Comparison of ENCODE assay signal across 33 mouse cellular contexts in the genomic region with DNA sequence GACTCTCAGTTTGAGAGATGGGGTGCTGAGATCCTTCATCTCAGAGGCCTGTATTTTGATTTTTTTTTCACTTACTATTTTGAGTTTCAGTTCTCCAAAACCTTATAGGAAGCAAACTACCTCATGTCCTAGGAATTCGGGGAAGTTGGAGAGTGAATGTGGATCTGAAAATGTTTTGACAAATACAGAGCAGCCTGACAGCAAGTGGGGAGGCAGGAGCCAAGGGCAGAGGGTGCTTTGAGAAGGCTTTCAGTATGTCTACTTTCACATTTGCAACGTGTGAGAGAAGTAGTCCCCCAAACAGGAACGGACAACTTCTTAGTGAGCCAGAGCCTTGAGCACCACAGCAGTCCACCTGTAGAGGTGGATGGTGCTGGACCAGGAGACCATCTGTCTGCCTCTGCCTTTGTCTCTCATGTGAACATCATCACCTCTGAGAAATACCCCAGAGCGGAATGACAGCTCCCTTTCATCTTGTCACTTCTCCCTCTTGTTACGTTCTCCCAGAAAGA. TPM values are rescaled to one million over a fixed set of nuclear protein-coding genes. Genes with fewer than 3 reads are reported as not detected.
DNase-seq lines count a peak whose midpoint lies in the region; ATAC-seq lines count a peak whose summit lies in the region.
"Had no signal": no experiment of that assay in that cellular context is flagged by ENCODE, and none has a peak within 500 bp of the region (broad histone marks: within the 10 kb centered on the region; RNA-seq: fewer than 3 reads in every experiment).

No protein-coding gene starts in this region.

- no peaks in the 10 kb centered on the region for H3K36me3 ChIP-seq in midbrain, embryonic 15.5 days (replicated peaks)
- H3K36me3 ChIP-seq: embryonic facial prominence, embryonic 13.5 days; heart, embryonic 15.5 days; intestine, embryonic 15.5 days; limb, embryonic 13.5 days; liver, embryonic 15.5 days; neural tube, embryonic 15.5 days had no signal

- no peak overlapping the region for H3K9ac ChIP-seq in midbrain, embryonic 15.5 days
- H3K9ac ChIP-seq: embryonic facial prominence, embryonic 13.5 days; forebrain, embryonic 13.5 days; heart, embryonic 15.5 days; intestine, embryonic 15.5 days; limb, embryonic 13.5 days; liver, embryonic 15.5 days; neural tube, embryonic 15.5 days had no signal

- H3K4me3 ChIP-seq in midbrain, embryonic 15.5 days = no peak overlapping the region
- H3K4me3 ChIP-seq: embryonic facial prominence, embryonic 13.5 days; erythroblast, embryonic 14.5 days; forebrain, embryonic 13.5 days; heart, embryonic 15.5 days; intestine, embryonic 15.5 days; limb, embryonic 13.5 days; liver, embryonic 15.5 days; neural tube, embryonic 15.5 days had no signal

- ATAC-seq in common myeloid progenitor, adult 5-6 weeks (replicated peaks; ENCODE audit: low read depth, poor library complexity, severe bottlenecking) = peak; percentile 37; the same call in 1 of the 2 replicates
- ATAC-seq in monocyte, adult 5-6 weeks (replicated peaks; ENCODE audit: insufficient number of reproducible peaks, low FRiP score, low TSS enrichment, poor library complexity, severe bottlenecking) = peak; percentile 57
- ATAC-seq in midbrain, embryonic 15.5 days (replicated peaks) = no peak
- ATAC-seq: CD4-positive, CD25-positive, alpha-beta regulatory T cell, adult 4 months; forebrain, embryonic 13.5 days; hindbrain, embryonic 16.5 days; intestine, embryonic 15.5 days; lung, postnatal 0 days had no signal

- no peaks in the 10 kb centered on the region for H3K27me3 ChIP-seq in midbrain, embryonic 15.5 days (replicated peaks)
- H3K27me3 ChIP-seq: embryonic facial prominence, embryonic 13.5 days; forebrain, embryonic 13.5 days; heart, embryonic 15.5 days; intestine, embryonic 15.5 days; limb, embryonic 13.5 days; liver, embryonic 15.5 days; neural tube, embryonic 15.5 days had no signal

- no peaks in the 10 kb centered on the region for H3K4me1 ChIP-seq in midbrain, embryonic 15.5 days
- H3K4me1 ChIP-seq: embryonic facial prominence, embryonic 13.5 days; forebrain, embryonic 13.5 days; heart, embryonic 15.5 days; intestine, embryonic 15.5 days; limb, embryonic 13.5 days; neural tube, embryonic 15.5 days had no signal

- no peak overlapping the region for H3K4me2 ChIP-seq in midbrain, embryonic 15.5 days
- H3K4me2 ChIP-seq: embryonic facial prominence, embryonic 13.5 days; forebrain, embryonic 13.5 days; heart, embryonic 15.5 days; intestine, embryonic 15.5 days; limb, embryonic 13.5 days; liver, embryonic 15.5 days; neural tube, embryonic 15.5 days had no signal

- 78% methylated on average over 5 of the region's 5 CpGs for WGBS in midbrain, embryonic 15.5 days

- intact Hi-C loops in heart, postnatal 14 days (cut with DNase I) = no loop called here
- intact Hi-C loops in left cerebral cortex, postnatal 36 days (cut with DNase I) = no loop called here

- H3K27ac ChIP-seq in midbrain, embryonic 15.5 days = no peak overlapping the region
- H3K27ac ChIP-seq: embryonic facial prominence, embryonic 13.5 days; forebrain, embryonic 13.5 days; heart, embryonic 15.5 days; intestine, embryonic 15.5 days; limb, embryonic 13.5 days; liver, embryonic 15.5 days; neural tube, embryonic 15.5 days had no signal

- no peaks in the 10 kb centered on the region for H3K9me3 ChIP-seq in midbrain, embryonic 15.5 days
- H3K9me3 ChIP-seq: embryonic facial prominence, embryonic 13.5 days; forebrain, embryonic 13.5 days; heart, embryonic 15.5 days; intestine, embryonic 15.5 days; limb, embryonic 13.5 days; liver, embryonic 15.5 days; neural tube, embryonic 15.5 days had no signal

- peak; percentile 88 for DNase-seq in heart, adult 11 months
- DNase-seq in heart, postnatal 14 days = no peak
- DNase-seq in A20 (ENCODE audit: low read depth, low spot score) = peak; percentile 75
- no peak for DNase-seq in left cerebral cortex, postnatal 36 days (ENCODE audit: low spot score in 2 of 2)
- DNase-seq: adrenal gland, postnatal 36 days; cerebellum, adult 18-20 months; cerebellum, postnatal 14 days; embryo, embryonic 11 days; gastrocnemius, postnatal 36 days; heart, postnatal 4 days; kidney, postnatal 36 days; layer of hippocampus, postnatal 36 days; midbrain, embryonic 14.5 days; right cerebral cortex, adult 18-20 months; thymus, postnatal 36 days had no signal

RNA-seq across cellular contexts. Expression of a gene that starts 6.3 kb away (rescaled TPM):
- total RNA-seq in heart, postnatal 14 days (2021) = under 1 TPM in 1 of 2 experiments, not detected in 1; 0.15 TPM
- 0.27 and 1.0 TPM in 2 replicates for total RNA-seq in common myeloid progenitor, adult 5-6 weeks (2017)
- 37.7 to 95.2 TPM (median 47.4 TPM) in 3 replicates for total RNA-seq in monocyte, adult 5-6 weeks (2017)
- polyA plus RNA-seq in midbrain, embryonic 15.5 days (2015; fragmentation: Nextera tagmentation; extraction: Ambion mirVana) = not detected in 2 replicates
- total RNA-seq in left cerebral cortex, postnatal 36 days (2021) = not detected
- total RNA-seq: ES-E14; gastrocnemius, adult 18-20 months; heart, postnatal 4 days; layer of hippocampus, postnatal 36 days had no signal
- polyA plus RNA-seq: embryonic facial prominence, embryonic 13.5 days; erythroblast, embryonic 14.5 days; forebrain, embryonic 13.5 days; hindbrain, embryonic 16.5 days; kidney, embryonic 14.5 days had no signal

RNA-seq across cellular contexts. Expression of a gene that starts 35.3 kb away (rescaled TPM):
- 1 to 10 TPM; 1.6 to 2.3 TPM for total RNA-seq in heart, postnatal 14 days (2021)
- total RNA-seq in common myeloid progenitor, adult 5-6 weeks (2017) = 104 and 153 TPM in 2 replicates
- total RNA-seq in monocyte, adult 5-6 weeks (2017) = 279 to 329 TPM (median 318 TPM) in 3 replicates
- 0.72 and 1.5 TPM in 2 replicates for polyA plus RNA-seq in midbrain, embryonic 15.5 days (2015; fragmentation: Nextera tagmentation; extraction: Ambion mirVana)
- total RNA-seq in left cerebral cortex, postnatal 36 days (2021) = under 1 TPM; 0.44 to 0.91 TPM
- polyA plus RNA-seq: erythroblast, embryonic 14.5 days had no signal

RNA-seq across cellular contexts. Expression of a gene that starts 39.3 kb away (rescaled TPM):
- under 1 TPM; 0.26 to 0.66 TPM for total RNA-seq in heart, postnatal 14 days (2021)
- 20.2 and 27.0 TPM in 2 replicates for total RNA-seq in common myeloid progenitor, adult 5-6 weeks (2017)
- total RNA-seq in monocyte, adult 5-6 weeks (2017) = 71.1 to 137 TPM (median 80.7 TPM) in 3 replicates
- polyA plus RNA-seq in midbrain, embryonic 15.5 days (2015; fragmentation: Nextera tagmentation; extraction: Ambion mirVana) = 0.06 and 0.14 TPM in 2 replicates
- total RNA-seq in left cerebral cortex, postnatal 36 days (2021) = not detected
- total RNA-seq: layer of hippocampus, postnatal 36 days; left cerebral cortex, postnatal 10 days had no signal
- polyA plus RNA-seq: forebrain, embryonic 13.5 days; kidney, embryonic 14.5 days; midbrain, embryonic 14.5 days had no signal

Comparison
In these comparisons a context has a peak if more than half of its experiments do, and no peak if none do; other contexts are left out.
1. DNase-seq: peak in heart, adult 11 months (single experiment) and A20 (single experiment); none in heart, postnatal 14 days (0 of 2) and left cerebral cortex, postnatal 36 days (0 of 2).
2. RNA of a gene that starts 6.3 kb away (total RNA-seq): 37.7 to 95.2 TPM in monocyte, adult 5-6 weeks; 0.27 to 1.0 TPM in common myeloid progenitor, adult 5-6 weeks, not detected in left cerebral cortex, postnatal 36 days and 0.15 TPM in heart, postnatal 14 days; every median in the first group is over 10 times any median in the second.
3. RNA of a gene that starts 35.3 kb away (total RNA-seq): 279 to 329 TPM in monocyte, adult 5-6 weeks and 104 to 153 TPM in common myeloid progenitor, adult 5-6 weeks; 1.6 to 2.3 TPM in heart, postnatal 14 days and 0.44 to 0.91 TPM in left cerebral cortex, postnatal 36 days; every median in the first group is over 10 times any median in the second.
4. RNA of a gene that starts 39.3 kb away (total RNA-seq): 71.1 to 137 TPM in monocyte, adult 5-6 weeks and 20.2 to 27.0 TPM in common myeloid progenitor, adult 5-6 weeks; 0.26 to 0.66 TPM in heart, postnatal 14 days and not detected in left cerebral cortex, postnatal 36 days; every median in the first group is over 10 times any median in the second.